Mouse (Mus musculus) adipocyte (in vitro differentiated cells): ENCODE data around the gene Triobp.
"Not testable (repeated sequence)": the region's sequence is repeated elsewhere in the genome, so short reads cannot be mapped to it uniquely, and the experiment has no call there.

Source experiments
- DNase-seq: peaks from one replicate; pipeline ENCODE4 v3.0.0-alpha.2; 2016; ENCODE audit warnings: low spot score

The Triobp gene

GRCm38 (mm10) chr15:79001559-79001958 is 54.0 kb downstream of the Triobp start:
- no peak for DNase-seq

GRCm38 (mm10) chr15:79002036-79002435 is 54.5 kb downstream of the Triobp start:
- DNase-seq: no peak

- no peak for DNase-seq
Observed at GRCm38 (mm10) chr15:79003079-79003478, 55.6 kb downstream of the Triobp start.

- no peak for DNase-seq
Observed at GRCm38 (mm10) chr15:79005581-79005980, 58.1 kb downstream of the Triobp start.

GRCm38 (mm10) chr15:79006638-79007037 is 59.1 kb downstream of the Triobp start:
- DNase-seq: no peak

GRCm38 (mm10) chr15:79007059-79007458 is 59.5 kb downstream of the Triobp start:
- no peak for DNase-seq

GRCm38 (mm10) chr15:79007836-79008235 is 60.3 kb downstream of the Triobp start:
- not testable (repeated sequence) for DNase-seq

- no peak for DNase-seq
Observed at GRCm38 (mm10) chr15:79009734-79010133, 62.2 kb downstream of the Triobp start.

GRCm38 (mm10) chr15:79011550-79011949 is 64.0 kb downstream of the Triobp start:
- DNase-seq: no peak

- DNase-seq: no peak
Observed at GRCm38 (mm10) chr15:79013382-79013781, 65.9 kb downstream of the Triobp start.

GRCm38 (mm10) chr15:79018191-79018590 is 70.7 kb downstream of the Triobp start:
- no peak for DNase-seq

- DNase-seq: no peak
Observed at GRCm38 (mm10) chr15:79018886-79019285, 71.4 kb downstream of the Triobp start.

GRCm38 (mm10) chr15:79022671-79023230 is 75.2 kb downstream of the Triobp start:
- DNase-seq: no peak

GRCm38 (mm10) chr15:79023366-79023765 is 75.8 kb downstream of the Triobp start:
- DNase-seq: no peak

- DNase-seq: no peak
Observed at GRCm38 (mm10) chr15:79025687-79026308, 78.3 kb downstream of the Triobp start.

GRCm38 (mm10) chr15:79026511-79027290 is 79.2 kb downstream of the Triobp start:
- no peak for DNase-seq

- DNase-seq: peak; percentile 23
Observed at GRCm38 (mm10) chr15:79027291-79028205, 80.0 kb downstream of the Triobp start.

GRCm38 (mm10) chr15:79028237-79028738 is 80.8 kb downstream of the Triobp start, which contains the start of gene H1f0:
Gene H1f0, plus strand, starts transcription at chr15:79028450.
- peak; percentile 85 for DNase-seq

- no peak for DNase-seq
Observed at GRCm38 (mm10) chr15:79028823-79029484, 81.4 kb downstream of the Triobp start.

GRCm38 (mm10) chr15:79029519-79030241 is 82.2 kb downstream of the Triobp start:
- peak; percentile 45 for DNase-seq
